Mouse (Mus musculus): ENCODE data around the gene Lig4. TPM values are rescaled to one million over a fixed set of nuclear protein-coding genes. Genes with fewer than 3 reads are reported as not detected.

The Lig4 gene
- polyA plus RNA-seq, 1 experiment from 2014 or later, result 3.7 TPM

DNA sequence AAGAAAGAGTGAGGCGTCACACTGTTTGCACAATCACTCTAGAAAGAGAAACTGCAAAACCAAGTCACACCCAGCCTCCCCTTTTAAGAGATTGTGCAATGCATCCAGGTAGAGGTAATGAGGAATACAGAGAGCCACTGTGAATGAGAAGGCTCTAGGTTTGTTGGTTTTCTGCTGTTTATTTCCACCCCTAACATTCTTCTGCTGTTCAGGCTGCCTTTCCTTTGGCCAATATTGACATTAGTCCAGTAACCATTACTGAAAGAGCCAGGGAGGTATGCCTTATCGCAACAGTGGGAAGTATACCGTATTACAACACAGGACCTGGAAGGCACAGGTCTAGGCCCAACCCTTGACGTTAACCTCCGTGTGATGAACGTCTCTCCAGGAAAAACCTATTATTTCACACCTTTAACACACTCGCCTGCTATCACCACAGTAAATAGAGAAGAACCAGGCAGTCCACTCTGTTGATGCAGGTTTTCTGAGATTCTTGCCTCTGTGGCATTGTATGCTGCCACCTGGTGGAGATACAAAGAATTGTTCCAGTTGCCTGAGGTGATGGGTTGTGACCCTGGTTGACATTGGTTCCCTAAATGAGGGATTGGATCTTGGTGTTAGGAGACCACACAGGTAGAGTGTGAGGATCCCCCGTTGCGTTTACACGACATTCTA is 42.5 kb downstream of the Lig4 start:
- Histone ChIP-seq H3K9me3 (ENCODE audit: control insufficient read depth, low read length) (no peaks in the 10 kb centered on the region), H3K27me3 (replicated peaks; ENCODE audit: control insufficient read depth, insufficient read depth, low read length) (no peaks in the 10 kb centered on the region), H3K4me1 (ENCODE audit: control insufficient read depth, insufficient read depth, low read length) (no peaks in the 10 kb centered on the region), H3K4me2 (ENCODE audit: low read depth, low read length) (no peak overlapping the region), H3K9ac (ENCODE audit: low read depth, low read length) (no peak overlapping the region), H3K36me3 (ENCODE audit: control insufficient read depth, insufficient read depth, low read length) (no peaks in the 10 kb centered on the region), H3K4me3 (ENCODE audit: low read length) (no peak overlapping the region), H3K27ac (ENCODE audit: low read length) (no peak overlapping the region)
- ATAC-seq, result peak; percentile 86
- 21% methylated on average over 10 of the region's 10 CpGs for WGBS

DNA sequence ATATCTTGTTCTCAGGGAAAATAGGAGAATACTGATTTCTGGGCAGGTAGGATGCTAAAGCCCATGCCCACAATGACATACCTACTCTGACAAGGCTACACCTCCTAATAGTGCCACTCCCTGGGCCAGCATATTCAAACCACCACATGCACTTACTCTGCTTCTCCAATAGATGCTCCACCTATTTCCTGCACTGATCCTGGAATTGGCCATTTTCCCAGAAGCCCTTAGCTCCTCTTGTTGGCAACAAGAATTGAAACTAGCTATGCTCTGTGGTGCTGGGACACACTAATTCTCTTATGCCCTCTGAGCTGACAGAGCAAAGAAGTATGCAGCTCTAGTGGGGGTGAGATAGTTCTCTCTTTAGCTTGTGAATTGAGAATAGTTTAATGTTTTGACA is 44.8 kb downstream of the Lig4 start:
- Histone ChIP-seq H3K9me3 (ENCODE audit: control insufficient read depth, low read length) (no peaks in the 10 kb centered on the region), H3K4me2 (ENCODE audit: low read depth, low read length) (no peak overlapping the region), H3K27me3 (replicated peaks; ENCODE audit: control insufficient read depth, insufficient read depth, low read length) (no peaks in the 10 kb centered on the region), H3K9ac (ENCODE audit: low read depth, low read length) (no peak overlapping the region), H3K4me1 (ENCODE audit: control insufficient read depth, insufficient read depth, low read length) (no peaks in the 10 kb centered on the region), H3K36me3 (ENCODE audit: control insufficient read depth, insufficient read depth, low read length) (no peaks in the 10 kb centered on the region), H3K4me3 (ENCODE audit: low read length) (no peak overlapping the region), H3K27ac (ENCODE audit: low read length) (no peak overlapping the region)
- no peak for ATAC-seq

DNA sequence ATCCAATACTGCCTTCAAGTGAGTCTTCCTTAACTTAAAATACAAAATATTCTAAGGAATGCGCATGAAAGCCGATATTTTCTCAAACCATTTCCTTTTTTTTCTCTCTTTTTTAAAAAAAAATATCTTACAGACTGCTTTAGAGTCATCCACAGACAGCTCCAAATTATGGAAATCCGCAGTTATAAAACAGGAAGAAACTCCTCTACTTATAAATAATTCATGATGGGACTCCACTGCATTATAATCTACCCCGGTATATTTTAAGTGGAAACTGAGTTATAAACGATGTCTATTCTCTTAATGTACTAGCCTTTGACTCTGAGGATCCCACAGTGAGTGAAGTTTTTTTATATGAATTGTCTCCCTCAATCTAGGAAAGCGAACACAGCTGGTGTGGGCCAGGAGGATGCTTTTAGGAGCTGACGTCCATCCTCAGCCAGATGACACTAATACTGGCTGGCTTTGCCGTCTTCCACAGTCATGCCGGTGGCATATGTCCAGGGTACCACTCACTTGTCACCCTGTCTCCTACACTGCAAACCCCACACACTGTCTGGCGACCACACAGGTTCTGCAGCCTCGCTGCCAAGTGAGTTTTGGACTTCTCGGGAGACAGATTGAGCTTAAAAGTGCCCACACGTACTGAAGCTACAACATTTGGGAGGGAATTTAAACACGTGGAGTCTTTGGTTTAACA is 47.6 kb downstream of the Lig4 start:
- WGBS, result 69% methylated on average over 14 of the region's 14 CpGs
- H3K9me3 ChIP-seq (ENCODE audit: control insufficient read depth, low read length), result no peaks in the 10 kb centered on the region
- ATAC-seq, result no peak
- H3K27me3 ChIP-seq (replicated peaks; ENCODE audit: control insufficient read depth, insufficient read depth, low read length), result no peaks in the 10 kb centered on the region
- H3K4me1 ChIP-seq (ENCODE audit: control insufficient read depth, insufficient read depth, low read length), result no peaks in the 10 kb centered on the region
- H3K36me3 ChIP-seq (ENCODE audit: control insufficient read depth, insufficient read depth, low read length), result no peaks in the 10 kb centered on the region
- H3K4me2 ChIP-seq (ENCODE audit: low read depth, low read length), result no peak overlapping the region
- H3K27ac ChIP-seq (ENCODE audit: low read length), result no peak overlapping the region
- H3K4me3 ChIP-seq (ENCODE audit: low read length), result no peak overlapping the region
- no peak overlapping the region for H3K9ac ChIP-seq (ENCODE audit: low read depth, low read length)

Other genes with a start within 250 kb of the Lig4 start
- gene Fam155a, start 206.5 kb downstream of the Lig4 start, polyA plus RNA-seq (2015; fragmentation: Nextera tagmentation; extraction: Ambion mirVana), result 1.1 and 1.3 TPM in 2 replicates
- gene Gm10217, start 113.4 kb downstream of the Lig4 start, polyA plus RNA-seq (2015; fragmentation: Nextera tagmentation; extraction: Ambion mirVana), result not detected in 2 replicates
- 12.8 and 14.4 TPM in 2 replicates for gene Abhd13, start within 50 bp of the Lig4 start, polyA plus RNA-seq (2015; fragmentation: Nextera tagmentation; extraction: Ambion mirVana)
- gene Tnfsf13b, start 28.8 kb upstream of the Lig4 start, polyA plus RNA-seq (2015; fragmentation: Nextera tagmentation; extraction: Ambion mirVana), result 0.44 and 0.45 TPM in 2 replicates
- 0.02 and 0.11 TPM in 2 replicates for gene Myo16, start 176.2 kb upstream of the Lig4 start, polyA plus RNA-seq (2015; fragmentation: Nextera tagmentation; extraction: Ambion mirVana)